Mouse (Mus musculus): ENCODE data around the gene Il6ra.
A peak's percentile ranks its signal among the peaks of the same experiment; 100 is the strongest.

Il6ra gene

DNA sequence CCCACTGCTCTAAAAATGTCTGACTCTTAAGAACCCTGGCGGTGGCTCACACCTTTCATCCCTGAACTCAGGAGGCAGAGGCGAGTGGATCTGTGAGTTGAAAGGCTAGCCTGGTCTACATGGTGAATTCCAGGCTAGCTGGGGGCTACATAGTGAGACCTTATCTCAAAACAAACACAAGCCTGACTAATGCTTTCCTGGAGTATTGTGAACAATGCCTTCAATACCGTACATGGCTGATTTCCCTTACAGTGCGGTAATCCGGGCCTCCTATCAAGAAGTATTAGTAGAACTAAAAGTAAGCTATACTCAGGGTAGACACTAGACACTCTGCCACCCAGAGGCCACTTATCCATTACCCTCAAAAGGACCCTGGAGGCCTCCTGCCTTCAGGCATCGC, 64.9 kb downstream of the Il6ra start:
- DNase-seq (ENCODE audit: low spot score): no peak

DNA sequence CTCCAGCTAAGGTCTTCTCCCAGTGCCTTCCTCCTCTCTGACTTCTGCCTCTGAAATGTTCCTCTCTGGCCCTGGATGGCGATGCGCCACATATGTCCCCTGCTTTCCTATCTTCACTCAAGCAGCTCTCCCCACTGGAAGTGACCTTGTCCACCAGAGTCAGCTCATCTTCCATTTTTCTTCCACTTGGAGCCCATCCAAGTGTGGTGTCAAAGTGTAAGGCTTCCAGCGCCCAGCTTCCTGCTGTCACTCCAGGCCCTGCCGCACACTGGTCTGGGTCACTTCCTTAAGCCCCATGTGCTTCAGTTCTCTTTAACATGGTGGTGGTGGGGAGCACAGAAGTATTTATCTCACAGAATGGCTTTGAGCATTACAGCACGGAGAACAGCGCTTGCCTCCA, 65.4 kb downstream of the Il6ra start:
- no peak for DNase-seq (ENCODE audit: low spot score)

DNA sequence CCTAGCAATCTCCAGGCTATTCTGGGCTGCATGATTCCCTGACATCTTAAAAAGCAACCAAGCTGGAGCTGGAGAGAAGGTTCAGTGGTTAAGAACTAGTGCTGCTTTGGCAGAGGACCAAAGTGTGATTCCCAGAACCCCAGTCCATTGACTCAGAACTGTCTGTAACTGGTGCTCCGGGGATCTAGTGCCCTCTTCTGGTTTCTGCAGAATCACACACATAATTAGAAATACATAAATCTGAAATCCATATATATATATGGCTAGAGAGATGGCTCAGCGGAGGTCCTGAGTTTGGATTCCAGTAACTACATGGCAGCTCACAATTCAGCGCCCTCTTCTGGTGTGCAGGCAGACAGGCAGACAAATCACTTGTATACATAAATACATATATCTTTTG, 65.9 kb downstream of the Il6ra start:
- DNase-seq (ENCODE audit: low spot score): no peak

DNA sequence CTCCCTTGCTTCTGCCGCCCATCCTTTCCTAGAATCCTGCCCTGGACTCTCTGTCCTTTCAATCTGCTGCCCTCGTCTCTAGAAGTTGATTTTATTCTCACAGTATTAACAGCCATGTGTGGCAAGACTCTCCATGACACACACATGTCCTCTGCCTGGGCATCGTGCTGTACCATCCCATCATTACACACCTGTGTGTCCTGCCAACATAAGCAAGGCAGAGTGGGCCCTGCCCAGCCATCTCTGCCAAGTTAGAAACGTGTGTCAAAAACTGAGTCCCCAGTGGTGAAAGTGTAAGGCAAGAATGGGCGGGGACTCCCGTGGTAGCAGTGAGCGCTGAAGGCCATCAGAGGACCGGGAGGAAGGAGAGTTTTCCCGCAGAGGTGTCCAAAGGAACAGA, 67.2 kb downstream of the Il6ra start:
- DNase-seq (ENCODE audit: low spot score): no peak

DNA sequence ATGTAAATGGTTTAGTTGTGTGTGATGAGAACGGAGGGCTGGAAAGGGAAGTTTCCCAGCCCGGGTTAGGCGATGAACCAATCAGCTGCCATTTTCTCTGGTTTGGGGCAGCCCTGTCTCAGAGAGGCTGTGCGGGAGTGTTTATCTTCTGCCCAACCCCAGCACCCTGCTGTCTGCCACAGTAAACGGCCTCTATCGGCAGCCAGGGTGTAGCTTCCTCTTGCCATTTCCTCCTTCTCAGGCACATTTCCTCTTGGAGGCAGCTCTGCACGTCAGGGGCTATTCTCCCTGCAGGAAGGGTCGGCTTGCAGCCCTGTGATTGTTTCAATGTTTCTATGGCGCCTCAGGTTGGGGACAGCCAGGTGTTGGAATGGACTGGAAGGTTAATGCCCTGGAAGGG, 69.8 kb downstream of the Il6ra start:
- peak; percentile 26 for DNase-seq (ENCODE audit: low spot score)

DNA sequence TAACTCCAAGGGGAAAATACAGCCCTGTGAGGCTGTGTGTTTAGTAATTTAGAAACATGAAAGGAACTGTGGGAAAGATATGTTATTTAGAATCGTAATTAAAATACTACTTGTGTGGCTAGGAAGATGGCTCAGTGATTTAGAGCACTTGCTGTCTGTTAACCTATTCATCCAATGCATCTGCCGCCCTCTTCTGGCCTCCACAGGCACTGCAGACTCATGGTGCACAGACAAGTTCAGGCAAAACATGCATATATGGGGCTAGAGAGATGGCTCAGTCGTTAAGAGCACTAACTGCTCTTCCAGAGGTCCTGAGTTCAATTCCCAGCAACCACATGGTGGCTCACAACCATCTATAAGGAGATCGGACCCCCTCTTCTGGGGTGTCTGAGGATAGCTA, 70.7 kb downstream of the Il6ra start:
- DNase-seq (ENCODE audit: low spot score): peak; percentile 34

- DNase-seq (ENCODE audit: low spot score): no peak
Measured at GRCm38 (mm10) chr3:89835362-89835761, 77.6 kb downstream of the Il6ra start.

GRCm38 (mm10) chr3:89830815-89831591, 82.0 kb downstream of the Il6ra start, which contains the start of gene She:
Gene She (plus strand): TSS chr3:89831370.
- no peak for DNase-seq (ENCODE audit: low spot score)

GRCm38 (mm10) chr3:89826295-89826694, 86.7 kb downstream of the Il6ra start:
- DNase-seq (ENCODE audit: low spot score): no peak

GRCm38 (mm10) chr3:89823594-89823993, 89.4 kb downstream of the Il6ra start:
- no peak for DNase-seq (ENCODE audit: low spot score)

GRCm38 (mm10) chr3:89821548-89822480, 91.2 kb downstream of the Il6ra start:
- DNase-seq (ENCODE audit: low spot score): no peak

GRCm38 (mm10) chr3:89821096-89821513, 91.9 kb downstream of the Il6ra start:
- no peak for DNase-seq (ENCODE audit: low spot score)

DNA sequence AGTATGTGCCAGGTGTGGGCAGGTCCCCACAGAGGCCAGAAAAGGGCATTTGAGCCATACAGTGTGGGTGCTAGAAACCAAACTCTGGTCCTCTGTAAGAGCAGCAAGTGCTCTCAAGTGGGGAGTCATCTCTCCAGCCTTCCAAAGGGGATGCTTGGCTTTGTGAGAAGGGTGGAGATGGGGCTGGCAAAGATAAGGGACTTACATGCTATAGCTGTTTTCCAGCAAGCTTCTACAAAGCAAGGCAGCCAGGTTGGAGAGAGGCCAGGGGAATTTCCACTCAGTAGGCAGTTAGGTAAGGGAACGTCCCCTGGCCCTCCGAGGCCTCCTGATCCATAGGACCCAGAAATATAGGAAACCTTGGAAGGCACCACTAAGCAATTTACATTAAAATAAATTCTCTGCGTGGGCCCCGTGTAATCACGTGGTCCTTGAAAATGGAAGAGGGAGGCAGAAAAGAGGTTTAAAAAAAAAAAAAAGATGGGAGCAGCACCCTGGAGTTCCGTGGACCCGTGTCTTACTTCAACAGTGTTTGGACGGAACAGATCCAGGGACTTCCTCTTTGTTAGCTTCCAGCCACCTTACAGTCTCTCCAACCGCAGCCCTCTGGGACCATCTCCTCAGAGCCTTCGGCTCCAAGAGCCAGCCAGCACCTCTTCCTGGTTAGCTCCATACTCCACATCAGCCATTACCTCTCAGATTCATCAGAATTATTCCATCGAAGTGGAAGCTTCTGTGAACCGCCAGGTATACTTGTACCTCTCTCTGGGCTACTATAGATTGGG, 92.5 kb downstream of the Il6ra start:
- DNase-seq (ENCODE audit: low spot score): no peak

DNA sequence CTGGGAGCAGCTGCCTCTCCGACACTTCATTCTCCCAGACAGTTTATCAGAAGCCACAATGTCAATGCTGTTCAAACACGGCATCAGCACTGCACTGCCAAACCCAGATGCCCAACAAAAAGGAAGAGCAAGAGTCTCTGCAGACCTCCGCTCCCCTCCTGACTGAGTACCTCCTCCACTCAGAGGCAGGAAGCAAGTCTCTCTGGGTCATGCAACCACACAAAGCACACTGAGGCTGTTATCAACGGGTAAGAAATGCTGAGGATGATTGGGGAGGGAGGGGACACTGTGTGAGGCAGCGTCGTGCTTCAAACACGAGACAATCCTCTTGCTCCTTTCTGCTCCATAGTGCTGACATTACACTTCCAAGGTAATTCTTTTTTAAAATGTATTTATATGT, 93.1 kb downstream of the Il6ra start:
- no peak for DNase-seq (ENCODE audit: low spot score)

DNA sequence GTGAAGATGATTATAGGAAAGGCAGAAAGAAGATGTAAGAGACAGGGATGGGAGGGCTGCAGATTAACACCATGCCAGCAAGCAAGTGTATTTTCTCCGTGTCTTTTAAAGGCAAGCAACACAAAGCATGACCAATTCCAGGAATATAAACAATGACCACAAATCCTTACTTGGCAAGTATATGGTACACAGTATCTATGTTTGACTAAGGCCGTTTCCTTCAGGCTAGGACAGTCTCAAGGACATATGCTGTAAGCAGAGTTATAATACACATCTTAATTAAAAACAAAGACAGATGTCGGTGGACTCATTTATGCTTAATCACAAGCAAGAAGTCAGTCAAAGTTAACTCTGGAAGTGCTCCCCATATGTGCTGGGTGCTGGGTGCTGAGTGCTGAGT, 94.4 kb downstream of the Il6ra start:
- DNase-seq (ENCODE audit: low spot score): no peak

- DNase-seq (ENCODE audit: low spot score): no peak
Measured at GRCm38 (mm10) chr3:89817056-89817455, 95.9 kb downstream of the Il6ra start.
